Mouse (Mus musculus) kidney, adult 11 months (tissue): Measurements from ENCODE around the gene 4930590J08Rik.

ENCODE experiments used
- DNase-seq: peaks from one replicate; pipeline ENCODE4 v3.0.0; 2022

4930590J08Rik gene

GRCm38 (mm10) chr6:91966006-91966405 is 63.4 kb downstream of the 4930590J08Rik start:
- DNase-seq = no peak

- DNase-seq = peak; percentile 86
These were observed 69.6 kb downstream of the 4930590J08Rik start for GRCm38 (mm10) chr6:91972201-91972646.

- no peak for DNase-seq
These were observed 71.4 kb downstream of the 4930590J08Rik start for GRCm38 (mm10) chr6:91973972-91974371.

DNA sequence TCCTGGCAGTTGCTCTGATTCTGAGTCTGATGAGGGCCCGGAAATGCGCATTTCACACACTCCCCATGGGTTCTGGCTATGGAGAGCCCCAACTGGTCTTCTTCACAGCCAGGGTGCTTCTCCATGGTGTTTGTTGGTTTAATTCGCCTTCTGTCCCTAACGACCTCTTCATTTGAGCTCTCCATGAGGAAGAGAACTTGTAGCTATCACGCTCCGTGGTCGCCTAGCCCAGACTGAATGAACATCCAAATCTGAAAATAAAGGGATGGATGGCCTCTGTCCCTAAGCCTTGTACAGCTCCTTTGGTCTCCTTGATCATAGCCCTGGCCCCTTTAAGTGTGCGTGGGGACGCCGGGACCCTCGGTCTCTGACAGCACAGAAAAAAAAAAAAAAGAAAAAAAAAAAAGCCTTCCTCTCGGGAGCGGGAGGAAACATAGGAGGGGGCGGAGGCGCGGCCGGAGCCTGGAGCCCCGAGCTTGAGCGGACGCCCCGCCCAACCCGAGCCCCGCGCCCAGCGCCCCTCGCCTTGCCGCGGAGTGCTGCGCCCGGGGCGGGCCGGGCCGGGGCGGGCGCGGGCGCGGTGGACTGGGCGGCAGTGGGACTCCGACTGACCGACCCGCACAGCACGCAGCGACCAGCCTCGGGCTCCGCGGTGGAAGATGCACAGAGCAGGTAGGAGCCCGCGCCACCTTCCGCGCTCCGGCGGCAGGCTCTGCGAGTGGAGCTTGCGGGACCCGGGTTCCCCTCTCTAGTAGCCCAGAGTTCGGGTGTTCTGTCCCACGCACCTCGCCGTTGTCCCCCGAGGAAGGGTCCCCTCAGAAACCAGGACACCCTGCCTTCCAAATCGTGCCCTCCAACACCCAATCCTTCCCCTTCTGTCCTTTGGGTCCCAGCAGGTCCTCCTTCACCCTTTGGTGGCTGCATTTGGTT is 76.0 kb downstream of the 4930590J08Rik start, which contains the start of gene Fgd5:
Gene Fgd5 (plus strand): TSS at position 508 of the 930 bp plus-strand sequence.
- DNase-seq = no peak

DNA sequence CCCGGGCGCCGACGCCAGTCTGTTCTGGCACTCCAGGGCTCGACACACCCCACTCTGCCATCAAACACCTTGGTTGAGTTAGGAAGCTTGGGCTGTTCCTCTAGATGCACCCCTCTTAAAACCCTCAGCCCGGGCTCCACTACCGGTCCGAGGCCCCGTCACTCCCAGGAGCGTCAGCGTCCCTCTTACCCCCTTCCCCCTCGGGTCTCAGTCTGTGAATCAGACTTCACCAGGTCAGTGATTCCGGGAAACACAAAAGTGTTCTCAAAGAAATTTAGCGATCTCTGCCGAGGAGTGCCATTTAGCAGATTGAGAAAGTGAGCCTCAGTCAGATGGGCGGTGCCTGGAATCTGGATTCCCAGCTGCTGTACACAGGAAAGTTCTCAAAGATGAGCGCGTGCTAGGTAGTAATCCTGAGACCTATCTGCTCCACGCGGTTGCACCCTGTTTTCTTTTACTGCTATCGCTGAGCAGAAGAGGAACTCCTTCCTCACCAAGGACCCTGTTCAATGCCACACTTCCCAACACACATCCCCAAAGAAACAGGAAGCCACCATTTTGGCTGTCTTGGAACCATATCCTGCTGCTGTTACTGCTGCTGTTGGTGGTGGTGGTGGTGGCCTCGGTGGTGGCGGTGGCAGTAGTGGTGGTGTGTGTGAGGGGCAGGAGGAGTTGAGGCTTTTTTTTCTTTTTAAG is 76.8 kb downstream of the 4930590J08Rik start:
- no peak for DNase-seq

GRCm38 (mm10) chr6:91980011-91980410 is 77.4 kb downstream of the 4930590J08Rik start:
- DNase-seq = no peak

DNA sequence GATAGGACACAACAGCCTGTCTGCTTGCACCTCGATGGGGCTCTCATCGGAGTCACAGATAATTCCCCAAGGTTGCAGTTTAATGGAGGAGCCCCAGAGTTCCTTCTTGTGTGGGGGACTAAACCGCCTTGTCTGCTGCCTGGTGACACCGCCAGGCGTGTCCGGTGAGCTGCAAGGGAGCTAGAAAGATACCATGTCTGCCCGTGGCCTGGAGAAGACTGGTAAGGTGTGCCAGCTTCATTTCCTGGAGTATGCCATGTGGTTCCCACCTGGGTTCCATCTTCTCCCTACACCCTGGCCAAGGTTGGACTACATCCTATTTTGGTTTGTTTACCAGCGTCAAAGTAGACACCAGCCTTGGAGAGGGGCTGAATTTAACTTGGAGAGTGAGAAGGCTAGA is 87.5 kb downstream of the 4930590J08Rik start:
- DNase-seq = no peak

- no peak for DNase-seq
These were observed 90.2 kb downstream of the 4930590J08Rik start for GRCm38 (mm10) chr6:91992823-91993222.

GRCm38 (mm10) chr6:91993795-91994505 is 91.3 kb downstream of the 4930590J08Rik start:
- no peak for DNase-seq

DNA sequence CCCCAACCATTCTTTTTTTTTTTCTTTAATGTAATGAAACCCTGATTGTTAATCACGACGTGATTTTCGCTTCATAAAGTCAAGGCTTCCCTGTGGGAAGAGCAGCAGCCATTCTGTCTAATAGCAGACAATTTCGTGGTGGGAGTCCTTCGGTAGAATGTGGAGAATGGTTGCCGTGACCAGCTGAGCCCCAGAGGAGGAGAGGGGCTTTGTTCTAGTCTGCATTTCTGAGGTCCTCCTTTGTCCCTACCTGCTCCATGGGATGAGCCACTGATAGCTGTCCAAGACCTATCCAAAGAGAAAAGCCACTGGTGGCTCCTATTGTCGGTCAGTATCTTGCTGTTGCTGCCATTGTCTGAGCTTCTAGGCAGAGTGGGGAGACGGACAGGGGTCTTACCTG is 93.5 kb downstream of the 4930590J08Rik start:
- no peak for DNase-seq
